Mouse (Mus musculus): Measurements from ENCODE around the gene Zmynd10. TPM values are rescaled to one million over a fixed set of nuclear protein-coding genes. Genes with fewer than 3 reads are reported as not detected.
A peak's percentile ranks its signal among the peaks of the same experiment; 100 is the strongest.

The Zmynd10 gene
- total RNA-seq, 2 experiments from 2014 or later = not detected

DNA sequence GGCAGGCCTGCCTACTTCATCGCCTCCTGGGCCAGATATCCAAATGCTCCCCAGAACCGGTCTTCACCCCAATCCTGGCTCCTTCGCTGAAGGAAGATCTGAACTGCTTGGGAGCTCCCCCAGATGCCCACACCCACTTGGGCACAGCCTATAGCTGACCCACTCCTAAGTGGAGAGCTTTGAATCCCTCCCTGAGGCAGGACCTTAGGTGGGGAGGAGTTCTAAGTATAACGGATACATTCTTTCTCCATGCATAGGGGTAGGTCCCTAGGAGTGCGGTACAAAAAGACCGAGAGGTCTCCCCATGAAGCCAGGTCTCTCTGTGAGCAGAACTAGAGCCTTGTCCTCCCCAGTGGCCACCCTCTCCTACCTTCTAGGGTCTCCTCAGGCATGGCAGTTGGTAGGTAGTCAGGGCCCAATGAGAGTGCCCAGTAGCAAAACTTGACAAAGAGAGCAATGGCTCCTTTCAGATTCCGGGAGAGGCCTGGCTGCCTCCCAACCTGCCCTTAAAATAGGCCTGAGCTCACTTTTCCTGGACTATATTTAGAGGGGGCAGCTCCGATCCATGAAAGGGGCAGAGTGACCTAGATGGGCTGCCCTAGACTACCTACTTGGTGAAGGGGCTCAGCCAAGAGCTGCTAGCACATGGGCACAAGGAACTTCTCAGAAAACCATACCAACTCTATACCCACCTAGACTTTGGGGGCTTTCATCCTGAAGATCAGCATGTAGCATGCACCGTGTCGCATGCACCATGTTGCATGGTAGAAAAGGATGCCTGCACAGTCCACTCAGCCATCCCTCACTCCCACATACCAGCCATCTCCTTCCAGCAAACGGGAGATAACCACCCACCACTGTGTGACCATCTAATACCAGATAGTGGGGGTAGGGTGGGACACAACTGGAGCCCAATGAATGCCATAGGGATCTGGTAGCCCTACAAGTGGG lies 49.8 kb downstream of the Zmynd10 start:
- peak; percentile 91 for DNase-seq
- intact Hi-C loops (cut with DNase I) = no loop called here

- DNase-seq = no peak
- intact Hi-C loops (cut with DNase I) = no loop called here
These were observed 51.3 kb downstream of the Zmynd10 start for GRCm38 (mm10) chr9:107598385-107598784.

DNA sequence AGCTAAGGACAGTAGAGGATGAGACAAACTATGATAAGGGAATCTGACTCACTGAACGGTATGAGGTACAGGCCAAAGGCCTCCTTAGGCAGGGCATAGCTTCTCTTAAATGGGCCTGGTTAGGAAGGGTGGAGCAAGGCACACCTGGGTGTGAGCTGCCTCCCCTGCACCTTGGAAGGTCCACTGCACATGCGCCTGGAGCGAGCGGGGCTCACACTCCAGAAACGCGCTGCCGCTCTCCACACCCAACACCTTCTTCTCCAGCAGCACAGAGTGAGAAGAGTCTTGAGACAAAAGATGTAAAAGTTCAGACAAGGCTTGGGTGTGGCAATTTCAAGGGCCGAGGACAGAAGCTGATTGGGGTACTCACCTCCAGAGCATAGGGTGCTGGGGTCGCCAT lies 52.3 kb downstream of the Zmynd10 start:
- DNase-seq = no peak
- intact Hi-C loops (cut with DNase I) = no loop called here

DNA sequence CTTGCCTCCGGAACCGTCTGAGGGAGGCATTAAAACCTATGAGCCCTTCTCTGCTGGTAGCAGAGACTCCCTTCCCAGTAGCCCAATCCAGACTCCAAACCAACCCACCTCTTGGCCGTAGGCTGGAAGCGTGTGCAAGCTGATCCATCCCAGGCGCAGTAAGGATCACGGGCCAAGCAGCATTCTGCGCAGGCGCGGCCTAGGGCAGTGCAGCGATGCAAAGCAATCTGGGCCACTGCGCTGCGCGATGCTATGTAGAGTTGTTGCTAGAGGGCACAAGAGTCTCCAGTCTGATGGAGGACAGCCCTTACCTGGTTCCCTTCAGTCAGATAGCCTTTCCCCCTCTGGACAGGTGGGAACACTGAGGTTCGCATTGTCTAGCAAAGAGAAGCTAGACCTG lies 52.7 kb downstream of the Zmynd10 start:
- no peak for DNase-seq
- intact Hi-C loops (cut with DNase I) = loop anchor here (5.0 kb wide), 1 partner anchor 137 kb away; no protein-coding TSS in a partner anchor

- DNase-seq = no peak
- intact Hi-C loops (cut with DNase I) = loop anchor here (5.0 kb wide), 1 partner anchor 137 kb away; no protein-coding TSS in a partner anchor
These were observed 53.6 kb downstream of the Zmynd10 start for GRCm38 (mm10) chr9:107600745-107601144.

Other genes with a start within 250 kb of the Zmynd10 start
- 10 to 100 TPM; 16.8 to 17.0 TPM for gene Hemk1, start 208.9 kb upstream of the Zmynd10 start, total RNA-seq (2021)
- gene 6430571L13Rik, start 206.7 kb upstream of the Zmynd10 start, total RNA-seq (2021) = 10 to 100 TPM in 1 of 2 experiments, 1 to 10 TPM in 1; 8.9 to 11.4 TPM
- gene Cacna2d2, start 147.7 kb upstream of the Zmynd10 start, total RNA-seq (2021) = 10 to 100 TPM in 1 of 2 experiments, 1 to 10 TPM in 1; 7.3 to 13.2 TPM
- gene Tmem115, start 13.4 kb upstream of the Zmynd10 start, total RNA-seq (2021) = 10 to 100 TPM; 25.0 to 26.5 TPM
- gene Cyb561d2, start 5.1 kb upstream of the Zmynd10 start, total RNA-seq (2021) = 1 to 10 TPM; 5.5 to 6.2 TPM
- 10 to 100 TPM; 12.9 to 16.7 TPM for gene Nprl2, start 5.1 kb upstream of the Zmynd10 start, total RNA-seq (2021)
- 10 to 100 TPM; 28.8 to 32.0 TPM for gene Rassf1, start 4.3 kb downstream of the Zmynd10 start, total RNA-seq (2021)
- gene Tusc2, start 16.0 kb downstream of the Zmynd10 start, total RNA-seq (2021) = 10 to 100 TPM; 25.7 to 26.8 TPM
- 10 to 100 TPM; 47.0 to 56.0 TPM for gene Hyal2, start 20.6 kb downstream of the Zmynd10 start, total RNA-seq (2021)
- gene Hyal1, start 29.6 kb downstream of the Zmynd10 start, total RNA-seq (2021) = 1 to 10 TPM; 3.9 to 5.7 TPM
- gene Naa80, start 31.6 kb downstream of the Zmynd10 start, total RNA-seq (2021) = 10 to 100 TPM; 13.0 to 16.2 TPM
- under 1 TPM; 0.41 to 0.79 TPM for gene Hyal3, start 33.5 kb downstream of the Zmynd10 start, total RNA-seq (2021)
- gene Ifrd2, start 40.3 kb downstream of the Zmynd10 start, total RNA-seq (2021) = 10 to 100 TPM; 36.9 to 40.7 TPM
- gene Sema3b, start 61.9 kb downstream of the Zmynd10 start, total RNA-seq (2021) = 10 to 100 TPM; 15.4 to 17.3 TPM
- gene Gnai2, start 88.1 kb downstream of the Zmynd10 start, total RNA-seq (2021) = 100 to 1,000 TPM; 422 to 478 TPM
- gene Slc38a3, start 122.2 kb downstream of the Zmynd10 start, total RNA-seq (2021) = 10 to 100 TPM; 20.5 to 22.6 TPM
- gene Gnat1, start 132.4 kb downstream of the Zmynd10 start, total RNA-seq (2021) = not detected
- gene Sema3f, start 163.2 kb downstream of the Zmynd10 start, total RNA-seq (2021) = 10 to 100 TPM; 19.4 to 22.2 TPM
- 10 to 100 TPM; 57.8 to 66.6 TPM for gene Rbm5, start 223.7 kb downstream of the Zmynd10 start, total RNA-seq (2021)

Data from heart, postnatal 10 days (tissue).